Mouse (Mus musculus) forebrain, embryonic 13.5 days (tissue): ENCODE results near the gene Brd9. TPM values are rescaled to one million over a fixed set of nuclear protein-coding genes. Genes with fewer than 3 reads are reported as not detected.
A peak's percentile ranks its signal among the peaks of the same experiment; 100 is the strongest.

Experiments used
- ATAC-seq: fragments of 200-750 bp; cut with Nextera tagmentation; 2 replicates; pipeline ENCODE4 v1.8.0; 2017
- H3K27ac ChIP-seq: fragments of 300-500 bp; sonication (generic); 2 replicates; pipeline ENCODE4 v1.5.1; 2015; ENCODE audit warnings: inconsistent platforms, mild to moderate bottlenecking, moderate library complexity
- H3K27me3 ChIP-seq: fragments of 300-500 bp; sonication (generic); 2 replicates; pipeline ENCODE4 v1.6.1; 2015; ENCODE audit warnings: mild to moderate bottlenecking, inconsistent platforms
- H3K36me3 ChIP-seq: fragments of 300-500 bp; sonication (generic); 2 replicates; pipeline ENCODE4 v1.6.1; 2015; ENCODE audit warnings: mild to moderate bottlenecking, inconsistent platforms; ENCODE audit not compliant: poor library complexity, severe bottlenecking
- H3K4me1 ChIP-seq: fragments of 300-500 bp; sonication (generic); 2 replicates; pipeline ENCODE4 v1.6.1; 2015; ENCODE audit warnings: inconsistent platforms
- H3K4me2 ChIP-seq: fragments of 300-500 bp; sonication (generic); 2 replicates; pipeline ENCODE4 v1.6.1; 2015; ENCODE audit warnings: inconsistent platforms, mild to moderate bottlenecking, moderate library complexity
- H3K4me3 ChIP-seq: fragments of 300-500 bp; sonication (generic); 2 replicates; pipeline ENCODE4 v1.5.1; 2015; ENCODE audit warnings: mild to moderate bottlenecking, inconsistent platforms
- H3K9ac ChIP-seq: fragments of 300-500 bp; sonication (generic); 2 replicates; pipeline ENCODE4 v1.6.1; 2015; ENCODE audit warnings: mild to moderate bottlenecking, inconsistent platforms
- H3K9me3 ChIP-seq: fragments of 300-500 bp; sonication (generic); replicated peaks from 2 replicates; pipeline ENCODE4 v1.6.1; 2016; ENCODE audit warnings: inconsistent platforms
- WGBS: fragments of 180-500 bp; shearing (Covaris S2); methylation state at CpG from one replicate; pipeline ENCODE4 v1.1.7; 2015; 5-methylcytosine and 5-hydroxymethylcytosine counted together
- polyA plus RNA-seq: library from polyadenylated mRNA; unstranded; fragments of >200 nt; fragmentation: Nextera tagmentation; extraction: Ambion mirVana; gene quantifications from 2 replicates; pipeline ENCODE4 v1.2.1, GENCODE M21; 2015

The Brd9 gene
- polyA plus RNA-seq, 1 experiment from 2014 or later: 87.9 TPM

DNA sequence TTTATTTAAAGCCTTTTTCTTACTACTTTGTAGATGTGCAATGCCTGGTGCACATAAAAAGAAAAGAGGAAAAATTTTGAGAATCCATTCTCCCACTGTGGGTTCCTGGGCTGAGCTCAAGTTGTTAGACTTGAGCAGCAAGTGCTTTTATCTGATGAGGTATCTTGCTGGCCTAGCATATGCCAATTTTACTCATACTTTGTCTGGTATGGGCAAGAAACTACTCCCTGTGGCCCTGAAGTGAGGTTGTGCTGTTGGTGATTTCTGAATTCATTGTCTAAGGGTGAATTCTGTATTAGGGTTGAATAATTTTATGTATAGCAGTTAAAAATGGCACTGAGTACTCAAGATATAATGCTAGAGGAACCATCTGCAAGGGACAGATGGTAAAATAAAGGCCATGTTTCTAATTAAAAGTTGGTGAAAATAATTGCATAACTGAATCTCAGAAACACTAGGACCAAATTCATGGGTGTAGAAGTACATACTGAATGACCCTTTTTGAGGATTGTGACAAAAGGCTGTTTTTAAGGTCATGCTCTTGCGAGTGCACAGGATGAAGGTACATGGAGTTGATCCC, 16.0 kb downstream of the Brd9 start:
- no peak overlapping the region for H3K27ac ChIP-seq
- no peak overlapping the region for H3K4me2 ChIP-seq
- no peaks in the 10 kb centered on the region for H3K9me3 ChIP-seq
- no peaks in the 10 kb centered on the region for H3K27me3 ChIP-seq
- 93% methylated on average over 1 of the region's 1 CpGs for WGBS
- no peaks in the 10 kb centered on the region for H3K4me1 ChIP-seq
- H3K9ac ChIP-seq: no peak overlapping the region
- ATAC-seq: no peak
- no peak overlapping the region for H3K4me3 ChIP-seq
- H3K36me3 ChIP-seq: peaks cover 96% of the 10 kb centered on the region

DNA sequence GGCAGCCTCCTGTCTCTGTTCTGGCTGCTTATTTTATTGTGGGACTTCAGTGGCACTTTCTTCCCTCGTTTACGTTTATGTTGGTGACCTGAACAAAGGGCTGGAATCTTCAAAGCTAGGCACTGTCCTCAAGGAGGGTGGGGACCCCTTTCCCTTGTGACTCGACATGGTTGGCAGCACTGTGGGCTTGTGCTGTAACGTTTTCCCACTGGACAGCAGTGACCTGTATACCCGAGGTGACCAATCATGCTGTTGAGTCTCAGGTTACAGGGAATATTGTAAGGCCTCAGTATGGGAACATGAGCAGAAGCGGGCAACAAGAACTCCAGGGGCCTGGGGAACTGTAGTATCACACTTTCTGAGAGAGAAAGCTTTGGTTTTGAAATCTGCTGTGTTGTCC, 17.1 kb downstream of the Brd9 start:
- Histone ChIP-seq H3K4me2 (no peak overlapping the region), H3K9ac (no peak overlapping the region), H3K36me3 (peaks cover 96% of the 10 kb centered on the region), H3K9me3 (no peaks in the 10 kb centered on the region), H3K4me3 (no peak overlapping the region), H3K4me1 (no peaks in the 10 kb centered on the region), H3K27ac (no peak overlapping the region), H3K27me3 (no peaks in the 10 kb centered on the region)
- WGBS: 74% methylated on average over 6 of the region's 6 CpGs
- ATAC-seq: no peak

DNA sequence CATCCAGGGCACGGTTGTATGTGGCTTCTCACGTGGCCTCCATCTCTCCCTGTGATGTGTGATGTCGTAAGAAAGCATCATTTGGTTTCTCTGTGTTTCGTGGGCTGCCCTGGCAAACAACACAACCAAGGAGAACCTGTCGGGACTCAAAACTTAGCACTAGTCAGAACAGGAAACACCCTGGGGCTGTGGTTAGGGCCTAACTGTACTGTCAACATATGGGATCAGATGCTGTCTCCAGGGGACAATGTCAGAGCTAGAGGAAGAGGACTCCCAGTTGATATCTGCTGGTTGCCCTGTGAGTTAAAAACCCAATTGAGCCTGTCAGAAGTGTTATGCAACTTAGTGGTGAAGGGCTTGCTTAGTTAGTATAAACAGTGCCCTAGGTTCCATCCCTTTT, 17.9 kb downstream of the Brd9 start:
- WGBS: 94% methylated on average over 5 of the region's 5 CpGs
- no peak for ATAC-seq
- Histone ChIP-seq H3K9ac (no peak overlapping the region), H3K4me1 (no peaks in the 10 kb centered on the region), H3K27me3 (no peaks in the 10 kb centered on the region), H3K36me3 (peaks cover 96% of the 10 kb centered on the region), H3K4me3 (no peak overlapping the region), H3K9me3 (no peaks in the 10 kb centered on the region), H3K4me2 (no peak overlapping the region), H3K27ac (no peak overlapping the region)

DNA sequence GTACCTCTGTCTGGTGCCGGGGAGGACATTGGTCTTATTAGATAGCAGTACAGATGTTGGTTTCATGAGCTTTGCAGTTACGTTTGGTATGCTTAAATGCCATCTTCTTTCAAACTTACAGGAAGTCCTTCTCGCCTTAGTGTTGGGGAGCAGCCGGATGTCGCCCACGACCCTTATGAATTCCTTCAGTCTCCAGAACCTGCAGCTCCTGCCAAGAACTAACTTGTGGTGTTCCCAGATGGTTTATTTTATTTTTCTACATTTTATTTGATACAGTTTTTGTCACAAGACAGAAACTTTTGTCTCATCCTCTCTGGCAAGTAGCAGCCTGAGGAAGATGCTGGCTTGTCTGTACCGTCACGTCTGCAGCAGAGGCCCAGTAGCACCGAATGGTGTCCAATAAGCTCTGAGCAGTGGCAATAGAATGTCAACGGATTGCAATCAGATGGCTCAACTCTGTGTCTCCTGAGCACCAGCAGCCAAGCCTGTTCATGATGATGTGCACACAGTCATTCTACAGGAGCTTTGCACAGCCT, 22.6 kb downstream of the Brd9 start:
- Histone ChIP-seq H3K4me3 (no peak overlapping the region), H3K36me3 (peaks cover 76% of the 10 kb centered on the region), H3K9ac (no peak overlapping the region), H3K27ac (no peak overlapping the region), H3K9me3 (no peaks in the 10 kb centered on the region), H3K27me3 (no peaks in the 10 kb centered on the region), H3K4me2 (no peak overlapping the region), H3K4me1 (no peaks in the 10 kb centered on the region)
- no peak for ATAC-seq
- WGBS: 93% methylated on average over 10 of the region's 10 CpGs

DNA sequence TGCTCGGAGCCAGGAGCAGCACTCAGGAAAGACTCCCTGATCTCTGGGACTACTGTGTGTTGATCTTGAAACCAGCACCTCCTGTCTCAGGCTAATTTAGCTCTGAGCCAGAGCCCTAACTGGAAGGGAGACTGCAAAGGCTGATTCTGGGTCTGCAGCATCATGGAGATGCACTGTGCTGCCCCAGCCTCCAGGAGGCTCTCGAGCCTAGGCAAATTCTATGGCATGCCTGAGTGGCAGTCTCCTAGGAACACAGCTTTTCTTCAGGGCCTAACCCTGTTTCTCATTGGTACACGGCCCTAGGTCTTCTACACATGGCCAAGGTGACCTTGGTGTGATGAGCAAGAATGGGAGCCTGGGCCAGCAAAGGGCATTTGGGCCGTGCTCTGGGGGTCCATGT, 23.6 kb downstream of the Brd9 start:
- H3K36me3 ChIP-seq: peaks cover 67% of the 10 kb centered on the region
- H3K27ac ChIP-seq: no peak overlapping the region
- no peak overlapping the region for H3K9ac ChIP-seq
- no peaks in the 10 kb centered on the region for H3K27me3 ChIP-seq
- H3K4me2 ChIP-seq: no peak overlapping the region
- no peak for ATAC-seq
- H3K4me1 ChIP-seq: no peaks in the 10 kb centered on the region
- 72% methylated on average over 4 of the region's 4 CpGs for WGBS
- H3K4me3 ChIP-seq: no peak overlapping the region
- no peaks in the 10 kb centered on the region for H3K9me3 ChIP-seq

DNA sequence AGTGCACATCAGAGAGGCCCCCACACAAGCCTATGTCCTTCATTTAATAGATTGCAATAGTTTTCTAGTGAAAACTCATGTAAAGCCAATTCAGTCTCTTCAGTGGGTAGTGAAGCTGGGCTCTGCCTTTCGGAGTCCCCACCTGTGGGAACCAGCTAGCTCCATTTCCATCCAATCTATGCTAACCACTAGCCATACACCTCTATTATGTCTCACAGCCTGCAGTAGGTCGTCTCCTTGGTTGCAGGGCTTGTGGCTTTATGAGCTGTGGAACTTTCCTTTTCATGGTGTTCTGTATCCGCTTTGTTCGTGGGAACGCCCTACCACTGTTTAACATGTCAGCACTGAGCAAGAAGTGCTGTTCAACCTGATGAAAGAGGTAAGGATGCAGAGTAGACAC, 25.9 kb downstream of the Brd9 start, which contains the start of gene Zdhhc11:
TSS of gene Zdhhc11 (plus strand) at position 301 of the 400 bp plus-strand sequence.
- Histone ChIP-seq H3K4me1 (no peaks in the 10 kb centered on the region), H3K27ac (no peak within 1 kb of the TSS), H3K4me2 (no peak within 1 kb of the TSS), H3K36me3 (peaks cover 45% of the 10 kb centered on the region), H3K9me3 (no peaks in the 10 kb centered on the region), H3K9ac (no peak within 1 kb of the TSS), H3K27me3 (no peaks in the 10 kb centered on the region), H3K4me3 (no peak within 1 kb of the TSS)
- ATAC-seq: no peak
- WGBS: 90% methylated on average over 5 of the region's 5 CpGs

DNA sequence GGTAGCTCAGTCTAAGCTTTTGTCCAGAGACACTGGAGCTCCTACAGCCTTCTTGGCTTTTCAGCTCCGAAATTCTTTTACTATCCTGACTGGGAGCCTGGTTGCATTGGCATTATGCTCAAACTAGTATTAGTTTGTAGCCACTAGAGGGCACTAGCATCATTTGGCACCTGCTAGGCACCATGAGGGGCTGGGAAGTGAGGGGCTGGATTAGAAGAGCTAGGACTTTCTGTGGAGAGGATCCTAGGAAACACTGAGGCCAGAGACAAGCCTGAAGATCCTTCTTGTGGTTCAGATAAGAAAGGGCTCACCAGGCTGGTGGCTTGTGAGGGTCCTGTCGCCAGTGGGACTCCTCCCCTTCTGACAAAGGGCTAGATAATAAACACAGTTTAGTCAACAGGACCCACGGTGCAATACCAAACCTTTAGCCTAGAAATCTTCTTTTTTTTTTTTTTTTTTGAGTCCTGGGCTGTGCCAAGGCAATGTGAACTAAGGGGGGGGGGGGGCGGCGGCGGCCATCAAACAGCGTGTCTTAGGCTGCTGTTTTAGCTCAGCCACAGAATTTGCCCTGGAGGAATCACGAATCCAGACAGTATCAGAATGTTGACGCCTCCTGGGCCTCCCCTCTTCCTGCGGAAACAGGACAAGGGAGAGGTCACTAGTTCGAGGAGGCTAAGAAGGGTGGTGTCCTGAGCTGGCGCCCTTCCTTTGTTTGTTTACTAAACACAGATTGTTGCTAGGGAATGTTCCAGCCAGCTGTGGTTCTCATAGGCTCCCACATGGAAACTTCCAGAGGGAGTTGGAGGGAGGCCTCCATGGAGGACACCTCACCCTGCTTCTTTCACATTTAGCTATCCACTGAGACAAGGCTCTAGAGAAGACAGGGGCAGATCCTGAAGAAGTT, 33.2 kb downstream of the Brd9 start:
- H3K4me3 ChIP-seq: no peak overlapping the region
- no peaks in the 10 kb centered on the region for H3K27me3 ChIP-seq
- 39% methylated on average over 12 of the region's 12 CpGs for WGBS
- no peaks in the 10 kb centered on the region for H3K36me3 ChIP-seq
- H3K9me3 ChIP-seq: no peaks in the 10 kb centered on the region
- H3K4me1 ChIP-seq: no peaks in the 10 kb centered on the region
- no peak overlapping the region for H3K9ac ChIP-seq
- no peak overlapping the region for H3K4me2 ChIP-seq
- H3K27ac ChIP-seq: no peak overlapping the region
- ATAC-seq: peak; percentile 90

DNA sequence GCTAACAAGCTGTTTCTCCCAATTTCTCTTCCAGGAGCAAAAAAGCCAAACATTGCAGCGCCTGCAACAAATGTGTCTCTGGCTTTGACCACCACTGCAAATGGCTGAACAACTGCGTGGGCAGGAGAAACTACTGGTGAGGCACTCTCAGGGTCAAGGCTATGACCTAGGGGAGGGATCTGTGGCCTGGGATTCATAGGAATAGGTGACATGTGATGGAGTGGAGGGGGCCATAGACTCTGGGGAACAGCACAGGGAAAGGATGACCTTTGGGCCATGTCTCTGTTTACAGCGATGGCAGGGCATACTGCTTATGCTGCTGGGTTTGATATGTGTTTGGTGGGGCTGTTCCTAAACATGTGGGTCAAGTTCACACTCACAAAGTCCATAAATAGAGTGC, 36.9 kb downstream of the Brd9 start:
- ATAC-seq: no peak
- Histone ChIP-seq H3K36me3 (no peaks in the 10 kb centered on the region), H3K4me3 (no peak overlapping the region), H3K4me2 (no peak overlapping the region), H3K27ac (no peak overlapping the region), H3K9ac (no peak overlapping the region), H3K9me3 (no peaks in the 10 kb centered on the region), H3K4me1 (no peaks in the 10 kb centered on the region), H3K27me3 (no peaks in the 10 kb centered on the region)
- 94% methylated on average over 3 of the region's 3 CpGs for WGBS

DNA sequence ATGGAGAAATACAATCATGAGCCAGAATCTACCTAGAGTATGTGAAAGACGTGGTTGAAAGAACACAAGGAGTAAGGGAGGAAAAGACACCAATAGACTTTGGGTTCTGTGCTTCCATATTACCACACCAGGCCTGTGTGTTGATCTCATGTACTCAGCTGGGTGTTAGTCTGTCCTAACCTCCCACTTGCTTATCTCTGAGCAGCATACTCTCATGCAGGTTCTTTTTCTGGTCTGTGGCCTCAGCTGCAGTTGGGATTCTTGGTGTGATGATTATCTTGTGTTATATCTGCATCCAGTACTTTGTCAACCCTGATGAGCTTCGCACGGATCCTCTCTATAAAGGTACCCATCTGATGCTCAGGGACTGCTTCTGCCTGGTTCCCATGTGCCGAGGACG, 39.3 kb downstream of the Brd9 start:
- Histone ChIP-seq H3K9ac (no peak overlapping the region), H3K4me3 (no peak overlapping the region), H3K27ac (no peak overlapping the region), H3K4me1 (no peaks in the 10 kb centered on the region), H3K36me3 (no peaks in the 10 kb centered on the region), H3K9me3 (no peaks in the 10 kb centered on the region), H3K4me2 (no peak overlapping the region), H3K27me3 (no peaks in the 10 kb centered on the region)
- 89% methylated on average over 5 of the region's 5 CpGs for WGBS
- ATAC-seq: no peak

DNA sequence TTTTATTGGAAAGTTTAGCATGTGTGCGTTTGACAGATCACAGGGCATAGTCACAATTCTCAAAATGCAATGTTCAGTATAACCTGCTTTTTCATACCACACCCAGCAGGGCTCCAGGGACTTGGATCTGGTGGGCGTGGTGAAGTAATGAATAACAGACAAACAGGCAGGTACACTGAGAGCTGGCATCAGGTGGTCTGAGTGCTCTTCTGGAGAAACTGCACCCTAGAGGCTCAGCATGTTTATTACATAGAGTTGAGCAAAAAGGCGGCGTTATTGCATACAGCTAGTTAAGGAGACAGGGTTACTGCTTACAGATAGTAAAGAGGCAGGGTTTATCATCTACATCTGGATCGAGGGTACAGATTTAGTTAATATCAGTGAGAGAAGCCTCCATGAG, 52.7 kb downstream of the Brd9 start:
- Histone ChIP-seq H3K9ac (no peak overlapping the region), H3K27ac (no peak overlapping the region), H3K4me3 (no peak overlapping the region), H3K4me1 (no peaks in the 10 kb centered on the region), H3K4me2 (no peak overlapping the region), H3K36me3 (no peaks in the 10 kb centered on the region), H3K27me3 (no peaks in the 10 kb centered on the region), H3K9me3 (no peaks in the 10 kb centered on the region)
- ATAC-seq: no peak
- WGBS: 84% methylated on average over 5 of the region's 5 CpGs

DNA sequence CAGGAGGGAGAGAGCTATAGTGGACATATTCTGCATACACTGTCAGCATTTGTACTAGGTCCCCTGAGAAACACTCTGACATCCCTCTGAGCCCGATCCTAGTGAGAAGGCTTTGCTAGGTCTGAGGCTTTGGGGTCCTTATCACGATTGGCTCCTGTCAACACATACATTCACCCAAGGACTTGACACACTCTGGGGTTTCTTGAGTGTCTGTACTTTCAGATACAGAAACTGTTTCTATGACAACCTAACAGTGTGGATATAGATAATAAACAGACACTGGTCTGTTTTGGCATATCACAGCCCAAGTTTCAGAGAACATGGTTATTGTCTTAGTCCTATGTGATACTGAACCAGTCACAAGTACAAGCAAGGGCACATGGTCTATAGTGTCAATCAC, 53.1 kb downstream of the Brd9 start:
- no peaks in the 10 kb centered on the region for H3K9me3 ChIP-seq
- no peak for ATAC-seq
- no peak overlapping the region for H3K4me3 ChIP-seq
- H3K9ac ChIP-seq: no peak overlapping the region
- H3K4me1 ChIP-seq: no peaks in the 10 kb centered on the region
- 68% methylated on average over 2 of the region's 2 CpGs for WGBS
- no peak overlapping the region for H3K4me2 ChIP-seq
- H3K27me3 ChIP-seq: no peaks in the 10 kb centered on the region
- H3K36me3 ChIP-seq: no peaks in the 10 kb centered on the region
- no peak overlapping the region for H3K27ac ChIP-seq

DNA sequence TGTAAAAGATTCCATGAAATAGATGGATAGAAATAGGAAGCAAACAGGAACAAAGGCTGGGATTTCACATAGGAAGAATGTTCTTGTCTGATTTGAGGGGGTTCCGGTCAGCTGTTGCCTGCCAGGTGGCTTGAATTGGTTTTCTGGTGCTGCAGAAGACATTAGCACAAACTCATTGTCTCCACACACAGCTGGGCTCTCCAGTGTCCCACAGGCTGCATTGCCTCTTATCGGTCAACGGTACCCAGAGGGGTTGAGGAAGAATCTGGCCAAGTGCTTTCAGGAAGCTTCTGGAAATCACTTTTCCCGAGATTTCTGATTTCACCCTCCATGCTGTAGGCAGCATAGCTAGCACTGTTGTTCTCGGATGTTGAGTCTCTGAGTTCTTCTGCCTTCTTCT, 53.7 kb downstream of the Brd9 start:
- Histone ChIP-seq H3K27me3 (no peaks in the 10 kb centered on the region), H3K9me3 (no peaks in the 10 kb centered on the region), H3K27ac (no peak overlapping the region), H3K4me1 (no peaks in the 10 kb centered on the region), H3K4me2 (no peak overlapping the region), H3K4me3 (no peak overlapping the region), H3K36me3 (no peaks in the 10 kb centered on the region), H3K9ac (no peak overlapping the region)
- WGBS: 85% methylated on average over 5 of the region's 5 CpGs
- no peak for ATAC-seq
